Mouse (Mus musculus) cerebellum, adult 9-11 months (tissue): ENCODE data around the gene Hoxa5.

ENCODE experiments used
- DNase-seq: peaks from one replicate; pipeline ENCODE4 v3.0.0; 2022

Gene Hoxa5

GRCm38 (mm10) chr6:52212556-52213118 lies 8.2 kb upstream of the Hoxa5 start:
- no peak for DNase-seq

- DNase-seq = no peak
These were observed 7.6 kb upstream of the Hoxa5 start for GRCm38 (mm10) chr6:52211961-52212360.

GRCm38 (mm10) chr6:52211170-52211935 lies 7.0 kb upstream of the Hoxa5 start:
- DNase-seq = peak; percentile 41

- DNase-seq = no peak
These were observed 5.3 kb upstream of the Hoxa5 start for GRCm38 (mm10) chr6:52209685-52210046.

GRCm38 (mm10) chr6:52208868-52209684 lies 4.7 kb upstream of the Hoxa5 start:
- DNase-seq = no peak

- no peak for DNase-seq
These were observed 3.9 kb upstream of the Hoxa5 start, which contains the start of gene Hoxa6 for GRCm38 (mm10) chr6:52208072-52208867. TSS of gene Hoxa6 (minus strand) at chr6:52208722.

GRCm38 (mm10) chr6:52207684-52207976 lies 3.2 kb upstream of the Hoxa5 start:
- no peak for DNase-seq

- no peak for DNase-seq
These were observed 2.7 kb upstream of the Hoxa5 start for GRCm38 (mm10) chr6:52206882-52207683.

- no peak for DNase-seq
These were observed 1.5 kb upstream of the Hoxa5 start for GRCm38 (mm10) chr6:52205638-52206621.

GRCm38 (mm10) chr6:52205221-52205620 lies 834 bp upstream of the Hoxa5 start:
- no peak for DNase-seq

- no peak for DNase-seq
These were observed 877 bp downstream of the Hoxa5 start for GRCm38 (mm10) chr6:52203371-52204049.

- DNase-seq = no peak
These were observed 1.3 kb downstream of the Hoxa5 start for GRCm38 (mm10) chr6:52203121-52203370.

- DNase-seq = no peak
These were observed 1.8 kb downstream of the Hoxa5 start for GRCm38 (mm10) chr6:52202362-52203120.

- no peak for DNase-seq
These were observed 3.1 kb downstream of the Hoxa5 start for GRCm38 (mm10) chr6:52201269-52201668.

- no peak for DNase-seq
These were observed 3.6 kb downstream of the Hoxa5 start for GRCm38 (mm10) chr6:52200751-52201250.

GRCm38 (mm10) chr6:52200073-52200750 lies 4.2 kb downstream of the Hoxa5 start:
- DNase-seq = no peak

- DNase-seq = no peak
These were observed 7.1 kb downstream of the Hoxa5 start for GRCm38 (mm10) chr6:52197271-52197670.

- DNase-seq = no peak
These were observed 7.6 kb downstream of the Hoxa5 start for GRCm38 (mm10) chr6:52196811-52197210.

GRCm38 (mm10) chr6:52194690-52195089 lies 9.7 kb downstream of the Hoxa5 start:
- DNase-seq = no peak
